ENCODE assay signal across 1 mouse cellular context in the genomic region with DNA sequence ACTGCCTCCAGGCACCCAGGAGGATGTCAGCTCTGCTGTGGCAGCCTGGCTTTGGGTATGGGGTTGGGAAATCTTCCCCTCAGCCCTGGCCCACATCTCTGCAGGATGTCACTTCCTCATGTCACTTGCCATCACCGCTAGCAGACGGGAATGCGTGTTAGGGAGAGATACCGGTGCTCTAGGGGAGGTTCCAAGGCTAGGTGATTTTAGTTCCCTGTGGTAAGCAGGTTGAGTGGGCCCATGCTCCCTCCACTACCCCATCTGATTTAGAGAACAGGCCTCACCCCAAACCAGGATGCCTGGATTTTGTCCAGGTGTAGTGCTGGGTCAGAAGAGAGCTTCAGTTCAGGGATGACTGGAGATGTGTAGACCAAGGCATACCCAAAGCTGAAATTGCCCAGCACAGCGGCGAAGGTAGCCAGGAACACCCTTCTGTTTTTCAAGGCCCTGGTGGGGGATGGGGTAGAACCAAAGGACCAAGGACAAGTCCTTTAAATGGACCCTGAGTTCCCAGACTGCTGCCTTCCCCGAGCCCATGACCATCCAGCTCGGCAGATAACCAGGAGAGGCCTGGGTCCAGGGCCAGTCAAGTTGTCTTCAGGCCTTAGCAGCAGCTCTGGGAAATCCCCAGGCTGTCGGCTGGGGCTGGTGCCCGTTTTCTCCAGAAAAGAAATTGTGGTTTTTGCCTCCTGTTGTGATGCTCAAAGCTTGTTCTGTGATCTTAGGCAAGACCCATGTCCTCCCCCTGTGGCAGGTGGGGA.
TF ChIP-seq lines count a peak whose summit lies in the region.

No protein-coding gene starts in this region.

TF ChIP-seq in CH12.LX, 34 proteins besides CTCF, POLR2A, EP300 and RAD21:
- TF ChIP-seq MYC (IDR thresholded peaks at IDR 0.05; ENCODE audit: low read depth, low read length) (no peak), ELF1 (IDR thresholded peaks at IDR 0.05; ENCODE audit: low read depth, low read length) (0 out of 2 replicates have a peak, but pooled peaks have one; percentile 1), ZMIZ1 (IDR thresholded peaks at IDR 0.05; ENCODE audit: low read depth, low read length) (no peak), ZNF384 (IDR thresholded peaks at IDR 0.05; ENCODE audit: low read depth, low read length) (no peak), JUND (conservative IDR thresholded peaks at IDR 0.05; ENCODE audit: low read depth, low read length) (no peak), SIN3A (IDR thresholded peaks at IDR 0.05; ENCODE audit: low read length) (peak; percentile 18; the same call in 1 of the 2 replicates), NRF1 (IDR thresholded peaks at IDR 0.05; ENCODE audit: low read depth, low read length) (no peak), JUN (IDR thresholded peaks at IDR 0.05; ENCODE audit: insufficient read depth, low read depth, low read length) (no peak), TBP (conservative IDR thresholded peaks at IDR 0.05; ENCODE audit: low read depth, low read length) (no peak), TCF12 (IDR thresholded peaks at IDR 0.05; ENCODE audit: low read depth, low read length) (0 out of 2 replicates have a peak, but pooled peaks have one; percentile 7), MXI1 (IDR thresholded peaks at IDR 0.05; ENCODE audit: low read depth, low read length) (peak; percentile 32; the same call in 1 of the 2 replicates), MEF2A (IDR thresholded peaks at IDR 0.05; ENCODE audit: borderline replicate concordance, low read depth, low read length) (0 out of 2 replicates have a peak, but pooled peaks have one; percentile 12), CHD2 (IDR thresholded peaks at IDR 0.05; ENCODE audit: low read length) (no peak), MAZ (IDR thresholded peaks at IDR 0.05; ENCODE audit: low read depth, low read length) (no peak), UBTF (IDR thresholded peaks at IDR 0.05; ENCODE audit: low read depth, low read length) (0 out of 2 replicates have a peak, but pooled peaks have one; percentile 31)
